Mouse (Mus musculus): Measurements from ENCODE around the gene Kazald1.
"Not testable (repeated sequence)": the region's sequence is repeated elsewhere in the genome, so short reads cannot be mapped to it uniquely, and the experiment has no call there.

Gene Kazald1

DNA sequence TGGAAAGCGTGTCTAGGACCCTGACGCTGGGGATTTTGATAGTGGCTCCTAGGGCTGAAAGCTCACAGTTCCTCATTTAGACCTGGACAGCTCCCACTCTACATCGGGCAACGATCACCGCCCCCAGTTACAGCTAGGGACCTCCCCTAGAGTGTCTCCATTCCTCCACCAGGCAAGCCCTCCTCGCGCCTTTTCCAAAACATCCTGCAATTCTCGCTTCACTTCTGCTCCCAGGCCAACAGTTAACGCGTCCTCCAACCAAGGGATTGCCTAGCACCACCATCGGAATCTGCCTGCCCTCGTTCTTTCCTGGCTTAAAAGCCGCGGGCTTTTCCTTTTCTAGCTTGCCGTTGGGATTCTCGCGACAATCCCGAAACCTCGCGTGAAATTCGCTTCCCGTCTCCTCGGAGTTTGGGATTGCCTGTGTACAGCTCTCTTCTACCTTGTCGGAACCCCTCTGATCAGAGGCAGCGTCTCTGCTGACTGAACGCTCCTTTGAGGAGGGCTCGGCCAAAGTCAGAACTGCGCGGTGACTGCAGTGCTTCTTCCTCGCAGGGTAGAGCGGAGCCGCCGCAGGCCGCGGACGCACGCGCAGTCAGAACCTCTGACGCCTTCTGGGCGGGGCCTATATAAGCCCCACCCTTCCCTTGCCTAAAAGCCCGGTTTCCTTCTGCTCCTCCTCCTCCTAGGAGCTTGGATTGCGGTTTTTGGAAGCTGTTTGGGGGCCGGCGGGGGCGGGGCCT is at the start of gene Kazald1:
TSS of gene Kazald1 (plus strand) at position 662 of the 743 bp plus-strand sequence.
- in situ Hi-C loops (cut with MboI, MseI), result no loop called here

DNA sequence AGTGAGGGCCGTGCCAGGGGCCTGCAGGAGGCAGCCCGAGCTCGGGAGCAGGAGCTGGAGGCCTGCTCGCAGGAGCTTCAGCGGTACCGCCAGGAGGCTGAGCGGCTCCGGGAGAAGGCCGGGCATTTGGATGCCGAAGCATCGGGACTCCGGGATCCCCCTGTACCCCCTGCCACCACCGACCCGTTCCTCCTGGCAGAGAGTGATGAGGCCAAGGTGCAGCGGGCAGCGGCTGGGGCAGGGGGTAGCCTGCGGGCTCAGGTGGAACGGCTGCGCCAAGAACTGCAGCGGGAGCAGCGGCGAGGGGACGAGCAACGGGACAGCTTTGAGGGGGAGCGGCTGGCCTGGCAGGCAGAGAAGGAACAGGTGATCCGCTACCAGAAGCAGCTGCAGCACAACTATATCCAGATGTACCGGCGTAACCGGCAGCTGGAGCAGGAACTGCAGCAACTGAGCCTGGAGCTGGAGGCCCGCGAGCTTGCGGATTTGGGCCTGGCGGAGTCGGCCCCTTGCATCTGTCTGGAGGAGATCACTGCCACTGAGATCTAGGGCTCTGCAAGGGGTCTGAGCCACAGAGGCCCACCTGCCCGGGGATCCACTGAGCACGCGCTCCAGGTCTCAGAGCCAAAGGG is 49.0 kb upstream of the Kazald1 start:
- in situ Hi-C loops (cut with MboI, MseI), result no loop called here

- in situ Hi-C loops (cut with MboI, MseI), result no loop called here
Measured at GRCm38 (mm10) chr19:45026958-45027670, 47.9 kb upstream of the Kazald1 start.

GRCm38 (mm10) chr19:45027848-45028247 is 47.2 kb upstream of the Kazald1 start:
- in situ Hi-C loops (cut with MboI, MseI), result no loop called here

- in situ Hi-C loops (cut with MboI, MseI), result no loop called here
Measured at GRCm38 (mm10) chr19:45028746-45029145, 46.3 kb upstream of the Kazald1 start.

GRCm38 (mm10) chr19:45029571-45029970 is 45.5 kb upstream of the Kazald1 start:
- in situ Hi-C loops (cut with MboI, MseI), result no loop called here

GRCm38 (mm10) chr19:45030111-45030510 is 44.9 kb upstream of the Kazald1 start:
- in situ Hi-C loops (cut with MboI, MseI), result no loop called here

- in situ Hi-C loops (cut with MboI, MseI), result no loop called here
Measured at GRCm38 (mm10) chr19:45030746-45031693, 44.0 kb upstream of the Kazald1 start.

- in situ Hi-C loops (cut with MboI, MseI), result no loop called here
Measured at GRCm38 (mm10) chr19:45031780-45032179, 43.3 kb upstream of the Kazald1 start.

DNA sequence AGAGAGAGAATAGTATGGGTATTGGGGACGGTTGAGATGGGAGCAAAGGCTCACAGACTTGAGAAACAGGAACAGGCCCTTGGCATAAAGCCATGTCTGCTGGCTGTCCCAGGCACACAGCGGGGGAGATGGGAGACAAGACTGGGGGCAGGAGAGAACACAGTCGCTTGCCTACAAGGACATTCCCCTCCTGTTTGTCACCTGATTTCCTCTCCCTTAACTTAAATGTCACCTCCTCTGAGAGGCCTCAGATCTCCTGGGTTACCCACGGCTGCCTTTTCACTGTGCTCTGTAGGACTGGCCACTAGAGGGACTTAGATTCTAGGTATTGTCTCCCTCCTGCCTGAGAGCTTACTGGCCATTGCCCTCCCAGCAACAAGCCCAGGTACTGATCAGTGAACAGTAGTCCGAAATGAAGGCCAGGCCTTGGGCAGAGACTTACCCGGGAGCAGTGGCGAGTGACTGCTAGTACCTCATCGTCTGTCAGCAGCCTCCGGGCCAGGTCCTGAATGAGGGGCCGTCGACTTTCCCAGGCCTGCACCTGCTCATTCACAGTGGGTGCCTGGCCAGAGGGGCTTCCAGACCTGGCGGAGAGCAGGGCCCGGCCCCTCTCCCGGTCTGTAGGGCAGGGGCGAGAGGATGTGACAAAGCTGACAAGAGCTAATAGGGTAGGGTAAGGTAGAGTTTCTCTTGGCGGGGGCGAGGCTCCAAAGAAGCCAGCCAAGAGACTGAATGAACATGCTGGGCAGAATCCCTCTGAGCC is 42.3 kb upstream of the Kazald1 start:
- in situ Hi-C loops (cut with MboI, MseI), result no loop called here

DNA sequence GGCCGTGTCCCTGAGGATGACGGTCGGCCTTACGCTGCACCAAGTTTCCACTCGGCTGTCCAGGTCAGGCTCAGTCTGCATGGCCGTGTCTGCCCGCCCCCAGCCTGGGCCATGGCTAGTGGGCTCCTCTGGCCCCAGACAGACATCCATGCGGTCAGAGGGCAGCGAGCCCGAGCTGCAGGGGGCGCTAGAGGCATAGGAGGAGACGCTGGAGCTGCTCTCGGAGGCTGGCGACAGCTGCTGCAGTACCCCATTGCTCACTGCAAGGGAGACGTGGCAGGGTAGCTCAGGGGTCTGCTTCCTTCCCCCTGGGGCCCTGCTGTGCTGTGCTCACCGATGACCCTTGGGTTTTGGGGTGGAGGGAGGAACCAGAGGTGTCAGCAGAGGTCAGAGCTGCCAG is 38.2 kb upstream of the Kazald1 start:
- in situ Hi-C loops (cut with MboI, MseI), result no loop called here

GRCm38 (mm10) chr19:45038198-45038597 is 36.8 kb upstream of the Kazald1 start:
- in situ Hi-C loops (cut with MboI, MseI), result not testable (repeated sequence)

DNA sequence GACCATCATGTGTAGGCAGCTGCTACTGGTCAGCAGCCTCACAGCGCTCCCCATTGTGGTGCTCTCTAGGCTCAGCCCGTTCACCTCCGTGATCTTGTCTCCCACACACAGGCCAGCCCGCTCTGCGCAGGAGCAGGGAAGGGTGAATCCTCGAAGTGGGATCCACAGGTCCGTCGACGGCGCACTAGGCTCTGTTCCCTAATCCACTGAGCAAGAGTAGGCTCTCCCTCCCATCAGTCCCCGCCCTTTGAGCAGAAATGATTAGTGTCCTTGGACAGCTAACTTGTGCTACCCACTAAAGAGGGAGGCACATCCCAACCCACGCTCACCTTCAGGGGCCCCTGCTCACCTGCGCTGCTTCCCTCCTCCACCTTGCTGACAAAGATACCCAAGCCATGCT is 34.8 kb upstream of the Kazald1 start:
- in situ Hi-C loops (cut with MboI, MseI), result no loop called here

DNA sequence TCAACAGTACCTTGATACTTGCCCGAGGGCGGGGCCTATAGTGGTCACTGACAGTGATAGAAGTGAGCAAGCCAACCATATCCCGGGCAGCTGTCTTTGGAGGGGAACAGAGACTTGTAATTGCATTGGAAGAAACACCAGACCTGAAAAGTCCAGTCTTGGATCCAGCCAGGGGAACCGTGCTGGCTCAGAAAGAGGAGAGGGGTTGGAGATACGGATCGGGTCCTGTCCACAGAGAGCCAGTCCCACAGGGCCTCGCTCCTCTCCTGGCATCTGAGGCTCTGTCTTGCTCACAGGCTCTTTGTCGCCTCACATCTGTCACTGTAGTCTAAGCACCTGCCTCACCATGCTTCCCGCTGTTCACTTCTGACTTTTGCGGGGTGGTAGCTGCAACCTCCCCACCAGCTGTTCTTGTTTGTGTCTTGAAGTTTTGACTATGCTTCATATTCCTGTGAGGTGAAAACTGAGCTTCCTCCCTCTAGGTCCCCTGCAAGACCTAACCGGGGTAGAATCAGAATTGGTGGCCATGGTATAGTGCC is 30.6 kb upstream of the Kazald1 start:
- in situ Hi-C loops (cut with MboI, MseI), result no loop called here

DNA sequence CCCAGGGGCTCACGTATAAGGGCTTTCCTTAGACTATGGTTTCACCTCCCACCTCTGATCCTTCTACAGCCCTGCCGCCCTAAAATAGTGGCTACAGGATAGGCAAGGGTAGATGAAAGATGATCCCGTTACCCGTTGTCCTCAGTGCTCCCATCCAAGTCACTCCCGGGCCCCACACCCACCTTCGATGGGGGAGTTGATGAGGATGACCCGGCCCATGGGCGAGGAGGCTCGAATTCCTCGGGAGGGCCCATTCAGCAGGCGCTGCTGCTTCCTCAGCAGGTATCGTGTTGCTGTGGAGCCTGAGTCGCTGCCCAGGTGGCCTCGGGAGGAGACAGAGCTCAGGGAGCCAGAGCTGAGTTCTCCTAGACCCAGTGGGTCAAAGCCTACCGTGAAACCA is 29.8 kb upstream of the Kazald1 start:
- in situ Hi-C loops (cut with MboI, MseI), result no loop called here

DNA sequence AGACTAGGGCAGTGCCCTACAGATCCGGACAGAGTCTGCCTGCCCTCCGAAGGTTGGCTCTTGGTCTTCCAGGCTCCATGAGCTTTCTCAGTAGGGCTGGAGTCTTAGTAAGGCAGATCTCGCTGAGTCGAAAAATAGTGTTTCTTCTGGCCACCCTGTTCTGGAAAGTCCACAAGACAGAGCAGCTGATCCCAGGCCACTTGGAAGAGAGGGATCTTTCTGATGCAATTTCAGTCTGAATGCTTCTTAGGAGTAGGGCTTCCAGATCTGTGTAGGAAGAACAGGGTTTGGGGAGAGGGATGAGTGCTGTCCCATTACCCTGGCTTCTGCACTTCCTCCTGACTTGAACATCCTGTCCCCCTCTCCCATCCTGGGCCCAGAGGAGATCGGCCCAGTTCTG is 29.4 kb upstream of the Kazald1 start, which contains the start of gene Pdzd7:
TSS of gene Pdzd7 (minus strand) at position 67 of the 400 bp plus-strand sequence.
- in situ Hi-C loops (cut with MboI, MseI), result no loop called here

DNA sequence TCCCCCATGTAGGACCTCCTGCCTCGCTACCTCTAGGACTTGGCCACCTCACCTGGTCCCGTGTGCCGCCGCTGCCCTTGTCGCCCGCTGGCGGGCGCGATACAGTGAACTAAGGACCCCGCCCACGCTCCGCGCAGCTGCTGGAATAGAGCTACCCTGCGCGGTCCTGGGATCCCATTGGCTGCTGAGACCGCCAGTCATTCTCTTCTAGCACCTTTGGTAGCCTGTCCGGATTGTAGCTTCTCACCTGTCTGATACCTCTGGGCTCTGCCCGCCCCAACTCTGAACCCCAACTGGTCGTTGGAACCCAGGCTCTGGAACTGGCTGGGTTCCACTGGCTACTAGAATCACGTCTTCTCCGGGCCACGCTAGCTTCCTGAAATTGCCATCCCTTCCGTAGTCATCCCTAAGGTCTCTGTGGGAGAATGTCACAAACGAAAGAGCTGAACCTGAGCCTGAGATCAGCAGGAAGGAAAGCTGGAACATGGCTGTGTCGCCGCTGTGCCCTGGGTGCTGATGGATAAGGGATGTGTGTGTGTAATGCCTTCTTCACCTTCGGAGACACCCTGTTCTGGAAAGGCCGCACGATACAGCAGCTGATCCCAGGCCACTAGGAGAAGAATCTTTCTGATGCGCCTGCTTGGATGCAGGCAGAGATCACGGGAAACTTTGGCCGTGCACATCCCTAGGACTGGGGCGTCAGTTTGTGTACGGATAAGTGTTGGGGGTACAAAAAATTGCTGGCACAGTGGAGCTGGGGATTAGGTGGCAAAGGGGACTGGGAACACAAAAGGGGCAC is 28.3 kb upstream of the Kazald1 start:
- in situ Hi-C loops (cut with MboI, MseI), result no loop called here

GRCm38 (mm10) chr19:45047417-45047934 is 27.6 kb upstream of the Kazald1 start, which contains the start of gene Sfxn3:
Gene Sfxn3 (plus strand): TSS chr19:45047503.
- in situ Hi-C loops (cut with MboI, MseI), result no loop called here

DNA sequence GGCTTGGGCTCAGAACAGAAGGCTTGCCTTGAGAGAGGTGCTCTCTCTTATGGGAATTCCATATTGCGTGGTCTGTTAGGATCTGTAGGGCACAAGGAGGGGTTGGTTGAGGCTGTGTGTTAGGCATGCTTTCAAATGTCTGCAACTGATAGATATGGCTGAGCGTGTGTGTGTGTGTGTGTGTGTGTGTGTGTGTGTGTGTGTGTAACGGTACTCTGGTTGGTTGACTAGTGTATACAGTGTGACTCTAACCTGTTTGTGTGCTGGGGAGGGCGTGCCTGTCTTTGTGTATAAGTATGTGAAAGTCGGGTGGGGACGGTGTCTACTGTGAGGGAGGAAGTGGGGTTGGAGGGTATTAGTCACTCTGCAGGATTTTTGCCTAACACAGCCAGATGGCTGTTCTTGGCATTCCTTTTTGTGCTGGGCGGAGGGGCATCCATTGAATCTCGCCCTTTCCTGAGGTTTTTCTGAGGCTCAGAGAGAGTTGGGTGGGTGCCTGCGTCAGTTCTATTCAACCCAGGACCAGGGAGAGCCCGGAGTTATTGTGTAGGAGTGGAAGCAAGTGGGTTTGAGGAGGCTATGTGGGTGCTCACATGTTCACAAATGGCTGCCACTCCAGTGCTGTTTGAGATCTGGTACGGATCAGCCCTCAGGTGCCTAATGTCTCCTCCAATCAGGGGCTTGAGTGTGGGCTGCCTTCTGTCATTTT is 27.0 kb upstream of the Kazald1 start:
- in situ Hi-C loops (cut with MboI, MseI), result no loop called here

All from regulatory T cell (primary cell).